Mouse (Mus musculus): ENCODE results near the gene Zpbp2. TPM values are rescaled to one million over a fixed set of nuclear protein-coding genes. Genes with fewer than 3 reads are reported as not detected.

Zpbp2 gene
- total RNA-seq, 2 experiments from 2014 or later = not detected

DNA sequence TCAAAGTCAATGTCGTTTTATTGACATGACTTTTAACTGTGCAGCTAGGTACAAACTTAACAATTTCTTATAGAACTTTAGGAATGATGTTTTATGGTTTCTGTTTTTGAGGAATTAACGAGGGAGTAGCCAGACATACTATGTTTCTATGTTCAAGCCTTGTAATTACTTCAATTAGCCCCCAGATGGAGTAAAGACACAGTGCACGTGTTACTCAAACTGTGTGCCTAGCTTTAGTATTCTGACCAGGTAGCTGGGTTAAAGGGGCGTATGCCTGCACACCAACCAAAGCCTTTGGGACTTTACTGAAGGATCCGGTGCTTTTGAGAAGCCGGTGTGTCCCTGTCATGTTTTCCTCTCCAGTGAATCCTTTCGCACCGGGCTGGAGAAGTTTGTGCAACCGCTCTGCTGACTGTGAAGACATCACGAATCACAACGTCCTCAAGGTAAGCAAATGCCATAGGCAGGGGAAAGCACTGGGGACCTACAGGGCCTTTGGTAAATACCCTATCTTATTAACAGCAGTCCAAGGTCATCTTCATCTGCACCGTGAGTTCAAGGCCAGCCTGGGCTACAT lies 4.3 kb downstream of the Zpbp2 start:
- no peak for DNase-seq (ENCODE audit: low spot score)

DNA sequence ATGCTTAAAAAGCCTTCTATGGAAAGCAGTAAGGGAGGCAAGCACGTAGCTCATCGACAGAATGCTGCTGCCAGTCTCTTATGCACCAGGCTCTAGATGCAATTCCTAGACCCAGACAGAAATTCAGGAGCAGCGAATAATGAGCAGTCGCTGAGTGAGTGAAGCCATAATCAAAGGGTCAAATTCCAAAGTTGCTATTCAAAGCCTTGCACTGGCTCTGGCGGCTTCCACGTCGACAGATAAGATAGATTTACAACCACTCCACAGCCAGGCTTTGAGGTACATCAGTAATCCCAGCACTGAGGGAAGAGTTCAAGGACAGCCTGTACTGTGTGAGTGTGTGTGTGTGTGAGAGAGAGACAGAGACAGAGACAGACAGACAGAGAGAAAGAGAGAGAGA lies 10.0 kb downstream of the Zpbp2 start:
- no peak for DNase-seq (ENCODE audit: low spot score)

DNA sequence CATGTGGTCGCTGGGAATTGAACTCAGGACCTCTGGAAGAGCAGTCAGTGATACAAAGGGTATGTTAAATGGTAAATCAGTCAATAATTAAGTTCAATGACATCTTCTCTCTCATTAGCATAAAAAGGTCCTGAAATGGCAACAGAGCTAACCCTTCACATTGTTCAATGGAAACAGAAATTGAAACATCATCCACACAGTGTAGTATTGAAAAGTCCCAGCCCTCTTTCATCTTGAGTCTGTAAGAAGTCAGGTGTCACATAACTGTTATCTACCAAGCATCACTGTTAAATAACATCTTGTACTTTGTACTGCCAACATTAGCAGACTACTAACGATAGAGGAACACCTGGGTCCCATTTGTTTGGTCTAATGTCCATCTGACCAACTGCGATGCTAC lies 12.1 kb downstream of the Zpbp2 start:
- no peak for DNase-seq (ENCODE audit: low spot score)

DNA sequence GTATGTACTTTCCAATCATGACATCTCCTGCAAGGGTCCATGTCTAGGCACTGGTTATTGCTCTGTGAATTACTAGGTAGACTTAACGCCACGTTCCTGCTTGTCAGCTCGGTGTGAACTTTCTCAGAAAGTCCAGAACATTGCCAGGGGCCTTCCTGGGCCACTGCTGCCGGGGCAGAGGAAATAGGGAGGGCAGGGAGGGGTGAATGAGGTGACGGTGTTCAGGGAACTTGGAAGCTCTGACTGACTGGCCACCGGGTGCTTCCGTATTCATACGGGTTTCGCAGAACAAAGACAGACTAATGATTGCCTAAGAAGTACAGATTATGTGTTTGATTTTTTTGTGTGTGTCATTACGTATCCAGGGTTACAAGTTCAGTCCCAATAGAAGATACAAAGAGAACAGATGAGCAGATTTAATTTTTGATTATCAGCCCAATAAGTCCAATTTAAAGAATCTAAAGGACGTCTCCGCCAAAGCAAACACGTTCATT lies 13.1 kb downstream of the Zpbp2 start:
- no peak for DNase-seq (ENCODE audit: low spot score)

DNA sequence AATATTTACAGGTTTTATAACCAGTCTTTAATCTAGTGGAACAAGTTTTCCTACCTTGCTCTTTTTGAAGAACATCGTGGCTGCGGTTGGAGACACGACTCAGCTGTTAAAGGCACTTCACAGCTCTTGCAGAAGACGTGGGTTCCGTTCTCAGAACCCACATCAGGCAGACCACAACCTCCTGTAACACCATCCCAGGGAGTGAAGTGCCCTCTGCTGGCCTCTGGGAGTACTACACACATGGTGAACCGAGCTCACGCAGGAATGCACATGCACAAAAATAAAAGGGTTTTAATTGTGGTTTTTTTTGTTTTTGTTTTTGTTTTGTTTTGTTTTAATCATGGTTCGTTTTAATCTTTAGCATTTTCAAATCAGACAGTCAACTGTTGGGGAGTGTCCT lies 17.4 kb downstream of the Zpbp2 start:
- DNase-seq (ENCODE audit: low spot score) = no peak

DNA sequence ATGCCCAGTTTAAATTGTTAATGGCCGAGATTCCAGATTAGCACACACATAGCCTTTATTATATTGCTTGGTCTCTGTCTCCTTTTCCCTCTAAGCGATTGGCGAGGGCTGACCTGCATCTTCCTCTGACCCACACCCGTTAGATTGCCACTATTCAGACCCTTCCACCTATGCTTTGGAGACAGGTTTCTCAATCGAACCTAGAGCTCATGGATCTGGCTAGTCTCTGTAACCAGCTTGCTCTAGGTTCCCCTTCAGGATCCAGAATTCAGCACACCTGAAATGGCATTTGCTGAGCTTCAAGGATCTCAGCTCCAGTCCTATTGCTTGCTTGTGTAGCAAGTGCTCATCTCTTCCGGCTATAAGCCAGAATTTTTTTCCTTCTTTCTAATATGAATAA lies 18.6 kb downstream of the Zpbp2 start:
- no peak for DNase-seq (ENCODE audit: low spot score)

DNA sequence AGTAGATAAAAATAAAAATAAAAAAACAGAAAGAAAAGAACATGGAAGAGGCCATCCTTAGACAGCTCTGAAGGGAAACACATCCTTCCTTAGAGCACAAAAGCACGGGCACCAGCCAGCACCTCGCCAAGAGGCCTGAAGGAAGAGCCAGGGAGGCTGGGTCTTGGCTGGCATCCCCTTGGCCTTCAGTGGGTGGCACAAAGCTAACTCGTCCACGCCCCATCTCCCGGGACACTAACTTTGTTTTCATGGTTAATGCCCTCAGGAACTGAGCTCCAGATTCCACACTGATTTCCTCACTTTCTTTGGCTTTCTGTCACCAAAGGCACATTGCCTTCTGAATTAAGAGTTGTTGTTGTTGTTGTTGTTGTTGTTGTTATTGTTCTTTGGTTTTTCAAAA lies 26.9 kb downstream of the Zpbp2 start:
- peak; percentile 16 for DNase-seq (ENCODE audit: low spot score)

DNA sequence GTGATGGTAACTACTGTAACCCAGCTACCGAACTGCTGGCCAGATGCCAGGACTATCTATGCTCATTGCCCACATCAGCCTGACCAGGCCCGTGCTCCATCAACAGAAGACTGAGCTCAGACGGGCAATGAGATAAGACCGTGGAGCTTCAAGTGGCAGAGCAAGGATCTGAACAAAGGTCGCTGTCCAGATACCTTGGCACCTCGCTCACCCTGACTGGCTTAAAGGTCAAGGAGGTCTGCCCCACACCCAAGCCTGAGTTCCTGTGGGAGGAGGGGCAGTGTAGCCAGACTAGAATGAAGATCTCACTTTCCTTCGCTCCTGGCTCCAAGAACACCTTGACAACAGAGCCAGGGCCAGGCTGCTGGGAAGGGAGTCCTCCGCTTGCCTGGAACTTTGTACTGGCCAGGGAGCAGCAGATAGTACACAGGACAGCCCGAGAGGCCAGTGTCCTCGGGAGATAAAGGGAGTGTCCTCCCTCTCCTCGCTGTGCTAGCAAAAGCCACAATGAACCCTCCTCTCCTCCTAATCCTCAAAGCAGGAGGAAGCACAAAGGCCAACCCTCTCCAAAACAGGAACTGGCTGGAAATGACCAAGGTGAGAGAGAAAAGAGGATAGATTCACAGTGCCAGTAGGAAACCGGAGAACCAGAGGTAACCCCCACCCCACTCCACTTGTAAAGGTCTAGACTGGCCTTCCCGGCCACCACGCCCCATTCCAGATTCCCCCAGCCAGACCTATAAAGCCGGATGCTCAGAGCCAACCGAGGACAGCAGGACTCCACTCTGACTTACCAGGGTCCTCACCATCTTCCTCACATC lies 29.6 kb downstream of the Zpbp2 start:
- no peak for DNase-seq (ENCODE audit: low spot score)

DNA sequence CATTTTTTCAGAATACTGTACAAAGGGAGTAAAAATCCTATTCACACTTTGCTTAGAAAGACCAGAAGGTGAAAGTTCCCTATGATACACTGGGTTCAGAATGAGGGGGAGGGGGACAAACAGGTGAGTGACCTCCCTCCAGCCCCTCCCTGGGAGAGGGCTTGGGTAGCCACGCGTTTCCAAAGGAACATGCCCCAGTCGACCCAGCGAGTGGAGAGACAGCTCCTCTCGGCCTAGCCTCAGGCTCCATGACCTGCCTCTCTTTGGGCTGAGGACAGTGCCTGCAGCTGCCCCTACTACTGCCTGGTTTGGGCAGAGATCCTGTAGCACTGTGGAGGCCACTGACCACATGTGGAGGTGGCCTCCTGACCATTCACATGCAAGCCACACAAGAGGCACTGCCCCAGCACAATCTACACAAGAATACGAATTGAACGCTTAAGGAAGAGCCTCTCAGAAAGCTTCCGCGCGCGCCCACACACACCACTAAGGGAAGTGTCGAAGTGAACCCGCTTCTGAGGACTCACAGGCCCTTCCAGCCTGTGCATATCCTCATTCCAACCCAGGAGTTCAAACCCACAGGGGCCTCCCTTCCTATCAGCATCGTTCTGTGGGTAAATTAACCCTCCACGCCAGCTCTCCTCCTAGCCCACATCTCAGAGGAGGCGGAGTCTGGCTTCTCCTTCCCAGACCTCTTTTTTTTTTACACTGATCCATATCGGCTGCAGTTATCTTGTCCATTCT lies 30.6 kb downstream of the Zpbp2 start:
- DNase-seq (ENCODE audit: low spot score) = no peak

DNA sequence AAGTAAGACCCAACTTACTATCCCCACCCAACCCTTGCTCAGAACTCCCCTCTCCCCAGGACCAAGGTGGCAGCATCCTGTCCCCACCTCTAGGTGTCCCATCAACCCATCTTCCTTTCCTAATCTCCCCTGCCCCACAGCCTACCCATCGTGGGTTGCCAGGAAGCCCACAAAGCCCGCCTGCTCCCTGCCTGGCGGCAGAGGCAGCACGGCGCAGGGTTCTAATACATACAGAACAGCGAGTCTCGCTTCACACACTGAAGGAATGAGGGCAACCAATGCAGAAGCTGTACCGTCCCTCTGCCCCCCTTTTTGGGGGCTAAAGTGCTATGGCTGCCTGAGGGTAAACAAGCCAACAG lies 31.1 kb downstream of the Zpbp2 start:
- DNase-seq (ENCODE audit: low spot score) = no peak

DNA sequence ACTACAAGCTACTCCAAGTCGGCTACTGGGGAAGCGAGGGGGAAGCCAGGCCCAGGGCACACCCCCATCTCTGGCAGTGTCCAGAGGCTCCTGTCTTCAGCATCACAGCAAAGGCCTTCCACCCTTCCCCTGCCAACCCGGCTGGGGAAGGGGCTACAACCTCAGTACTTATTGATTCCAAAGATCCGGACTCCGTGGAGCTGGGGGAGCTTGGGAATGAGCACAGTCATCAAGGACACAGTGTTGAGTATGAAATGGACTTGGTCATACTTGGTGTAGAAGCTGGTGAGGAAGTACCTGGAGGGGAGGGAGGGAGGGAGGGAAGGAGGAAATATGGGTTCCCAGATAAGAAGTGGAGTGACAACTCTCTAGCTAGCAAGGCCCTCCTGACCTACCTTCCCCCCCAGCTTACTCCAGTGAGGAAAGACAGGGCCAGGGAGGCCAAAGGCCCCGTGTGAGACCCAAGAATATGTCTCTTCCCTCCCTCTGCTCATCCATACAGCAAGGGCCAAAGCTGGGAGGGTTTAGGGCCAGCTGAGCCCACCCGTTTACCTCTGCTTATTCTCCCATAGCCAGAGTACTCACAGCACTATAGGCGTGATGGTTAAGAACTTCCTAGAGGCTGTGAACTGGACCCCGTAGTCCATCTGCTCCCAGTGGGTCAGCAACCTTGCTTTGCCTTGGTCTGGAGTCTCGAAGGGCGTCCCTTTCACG lies 31.8 kb downstream of the Zpbp2 start:
- DNase-seq (ENCODE audit: low spot score) = no peak

DNA sequence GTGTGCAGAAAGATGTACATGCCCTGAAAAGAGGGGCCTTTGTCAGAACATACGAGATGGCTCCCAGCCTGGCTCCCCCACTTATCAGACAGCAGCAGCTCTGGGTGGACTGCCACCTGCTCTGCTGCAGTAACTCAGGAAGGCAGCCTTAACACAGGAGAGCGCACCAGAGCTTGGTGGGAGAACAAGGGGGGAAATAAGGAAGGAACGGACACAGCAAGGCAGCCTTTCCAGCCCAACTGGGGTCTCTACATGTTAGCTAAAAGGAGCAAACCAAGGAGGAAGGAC lies 32.3 kb downstream of the Zpbp2 start:
- DNase-seq (ENCODE audit: low spot score) = no peak

DNA sequence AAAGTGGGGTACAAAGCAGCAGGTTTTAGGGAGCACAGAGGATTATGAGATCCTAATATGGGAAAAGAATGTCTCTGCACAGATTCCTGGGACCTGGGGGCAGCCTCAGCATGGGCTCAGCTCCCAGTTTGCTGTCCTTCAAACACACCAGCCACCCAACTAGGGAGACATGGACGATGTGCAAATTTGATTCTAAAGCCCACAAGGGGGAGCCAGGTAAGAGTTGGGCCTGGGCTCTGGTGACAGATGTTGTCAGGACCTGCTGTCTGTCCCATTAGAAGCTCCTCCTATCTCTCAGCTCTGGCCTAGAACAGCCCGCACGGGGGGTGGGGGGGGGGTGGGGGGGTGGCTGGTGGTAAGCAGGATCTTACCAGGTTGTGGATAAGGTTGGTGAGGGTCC lies 32.7 kb downstream of the Zpbp2 start:
- no peak for DNase-seq (ENCODE audit: low spot score)

DNA sequence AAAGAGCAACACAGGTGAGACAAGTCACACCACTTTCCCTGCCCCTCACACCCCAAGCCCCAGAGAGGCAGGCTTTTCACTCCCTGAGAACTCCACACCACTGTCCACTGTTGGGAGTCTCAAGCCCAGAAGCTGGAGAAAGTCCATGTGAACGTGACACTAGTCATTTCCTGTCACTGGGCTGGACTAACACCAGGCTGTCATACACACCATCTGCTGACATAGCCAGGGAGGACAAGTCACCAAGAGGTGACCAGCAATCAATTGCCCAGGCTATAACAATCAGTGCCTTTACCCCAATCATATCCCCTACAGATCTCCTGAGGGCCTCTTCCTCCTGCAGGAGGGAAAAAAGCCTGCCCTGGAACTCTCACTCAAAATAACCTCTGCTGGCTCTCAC lies 33.2 kb downstream of the Zpbp2 start:
- DNase-seq (ENCODE audit: low spot score) = no peak

DNA sequence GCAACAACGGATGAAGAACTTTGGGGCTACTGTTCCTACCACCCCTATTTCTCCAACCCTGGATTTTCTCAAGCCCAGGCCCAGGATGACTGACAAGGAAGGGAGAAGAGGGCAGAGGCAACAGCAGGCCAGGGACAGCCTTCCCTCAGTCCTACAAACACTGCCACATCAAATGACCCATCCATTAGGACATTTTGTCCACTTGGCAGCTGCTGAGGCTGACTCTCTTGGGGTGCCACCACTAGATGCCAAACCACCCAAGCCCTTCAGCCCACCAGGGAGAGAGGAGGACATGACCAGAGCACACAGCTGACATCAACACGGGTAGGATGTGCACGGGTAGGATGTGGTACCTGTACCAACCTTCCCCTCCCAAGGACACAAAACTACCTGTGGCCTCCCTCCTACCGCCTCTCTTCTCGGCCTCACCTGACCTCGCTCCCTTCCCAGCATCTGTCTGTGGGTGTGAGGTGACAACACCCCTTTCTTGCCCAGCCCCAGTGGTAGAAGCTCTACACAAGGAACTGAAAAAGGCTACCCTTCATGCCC lies 33.8 kb downstream of the Zpbp2 start:
- no peak for DNase-seq (ENCODE audit: low spot score)

DNA sequence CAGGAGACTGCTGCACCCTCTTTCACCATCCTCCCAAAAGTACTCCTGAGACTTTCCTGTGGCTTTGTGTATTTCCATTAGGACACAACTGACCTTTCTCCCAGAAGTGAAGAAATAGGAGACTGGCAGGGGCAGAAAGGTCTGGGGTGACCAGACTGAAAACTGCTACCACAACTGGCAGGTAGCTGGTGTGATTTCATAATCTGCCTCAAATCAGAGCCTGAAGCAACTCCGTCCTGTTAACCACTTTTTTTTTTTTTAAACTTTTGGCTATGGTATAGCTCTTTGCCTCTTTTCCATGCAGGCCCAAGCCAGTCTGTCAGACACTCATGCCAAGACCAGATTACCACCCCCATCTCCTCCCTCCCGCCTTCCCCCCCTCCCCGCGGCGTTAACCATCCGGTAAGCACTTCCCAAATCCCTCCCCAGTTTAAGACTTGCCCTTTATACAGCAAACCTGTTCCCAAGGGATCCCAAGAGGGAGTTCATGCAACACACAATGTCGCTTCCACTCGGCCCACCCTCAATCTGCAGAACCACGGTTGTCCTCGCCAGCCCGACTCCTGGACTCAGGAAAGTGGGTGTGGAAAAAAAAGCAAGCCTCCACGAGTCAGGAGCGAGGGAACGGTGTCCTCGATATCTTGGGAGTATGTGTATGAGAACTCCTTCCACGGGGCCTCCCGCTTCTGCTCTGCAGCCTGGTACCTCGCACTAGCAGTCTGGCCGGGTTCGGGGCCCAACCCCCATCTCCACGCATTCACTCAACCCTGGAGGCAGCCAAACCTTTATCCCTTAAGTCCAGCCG lies 35.4 kb downstream of the Zpbp2 start:
- no peak for DNase-seq (ENCODE audit: low spot score)

DNA sequence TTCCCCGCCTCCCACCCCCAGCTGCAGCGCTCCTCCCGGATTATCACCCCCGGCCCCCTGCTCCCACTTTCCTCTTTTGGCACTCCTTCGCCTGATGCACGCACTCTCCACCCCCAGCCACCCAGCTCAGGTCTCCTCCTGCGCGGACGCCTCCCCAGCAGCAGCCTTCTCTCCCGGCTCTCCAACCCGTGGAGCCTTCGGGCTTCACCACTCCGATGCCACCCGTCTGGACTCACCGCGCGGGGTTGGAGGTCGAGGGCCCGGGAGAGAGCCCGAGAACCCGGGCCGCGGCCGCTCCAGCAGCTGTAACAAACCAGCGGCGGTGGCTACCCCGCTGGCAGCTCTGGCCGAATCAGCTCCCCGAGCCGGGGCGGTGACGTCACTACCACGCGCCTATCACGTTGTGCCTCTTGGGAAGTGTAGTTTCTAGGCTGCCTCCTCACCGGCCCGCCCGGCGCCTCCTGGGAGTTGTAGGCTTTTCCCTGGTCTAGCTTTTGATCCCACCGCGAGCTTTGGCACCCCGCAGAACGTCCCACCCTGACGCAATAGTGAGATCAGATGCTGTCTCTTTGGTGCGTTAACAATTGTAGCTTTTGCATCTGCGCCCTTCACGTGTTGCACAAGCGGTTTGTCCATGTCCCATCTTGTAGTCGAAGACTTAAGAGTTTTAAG lies 36.1 kb downstream of the Zpbp2 start, which contains the start of gene Ormdl3:
Gene Ormdl3, minus strand, starts transcription at position 477 of the 672 bp plus-strand sequence.
- peak; percentile 99 for DNase-seq (ENCODE audit: low spot score)

DNA sequence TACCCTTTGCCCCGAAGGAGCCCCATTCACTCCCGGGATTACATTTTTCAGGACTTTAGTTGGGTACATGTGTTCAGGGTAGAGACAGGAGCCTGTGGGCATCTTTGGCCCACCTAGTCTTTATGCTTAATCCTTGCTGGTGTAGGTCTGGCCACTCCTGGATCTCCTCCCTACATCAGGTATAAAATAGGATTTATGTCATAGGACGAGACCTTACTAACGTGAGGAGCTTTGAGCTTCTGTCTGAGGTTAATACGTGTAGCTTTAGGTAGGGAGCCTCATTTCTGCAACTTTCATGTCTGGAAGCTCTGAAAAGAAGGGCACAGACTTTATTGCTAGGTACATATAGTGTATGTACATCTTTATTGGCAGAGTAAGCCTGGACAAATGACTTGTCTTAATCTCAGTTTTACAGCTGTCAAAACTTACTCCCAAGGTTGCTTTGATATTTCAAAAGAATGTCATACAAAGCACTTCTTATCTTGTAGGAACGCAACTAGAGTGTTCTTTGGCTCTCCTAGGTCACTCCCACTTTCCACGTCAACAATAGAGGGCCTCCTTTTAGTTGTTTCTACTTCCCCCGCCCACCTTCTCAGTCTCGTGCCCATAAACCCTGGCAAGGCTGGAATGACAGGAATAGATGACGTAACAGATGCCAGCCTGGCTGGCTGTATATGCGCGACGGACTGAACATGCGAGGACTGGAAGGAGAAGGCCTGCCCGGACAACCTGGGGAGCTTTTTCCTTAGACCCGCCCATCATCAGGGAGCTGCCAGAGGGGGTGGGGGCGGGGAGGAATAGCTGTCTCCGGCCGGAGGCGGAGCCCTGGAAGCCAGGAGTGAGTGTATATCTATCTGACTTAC lies 37.0 kb downstream of the Zpbp2 start:
- peak; percentile 60 for DNase-seq (ENCODE audit: low spot score)

DNA sequence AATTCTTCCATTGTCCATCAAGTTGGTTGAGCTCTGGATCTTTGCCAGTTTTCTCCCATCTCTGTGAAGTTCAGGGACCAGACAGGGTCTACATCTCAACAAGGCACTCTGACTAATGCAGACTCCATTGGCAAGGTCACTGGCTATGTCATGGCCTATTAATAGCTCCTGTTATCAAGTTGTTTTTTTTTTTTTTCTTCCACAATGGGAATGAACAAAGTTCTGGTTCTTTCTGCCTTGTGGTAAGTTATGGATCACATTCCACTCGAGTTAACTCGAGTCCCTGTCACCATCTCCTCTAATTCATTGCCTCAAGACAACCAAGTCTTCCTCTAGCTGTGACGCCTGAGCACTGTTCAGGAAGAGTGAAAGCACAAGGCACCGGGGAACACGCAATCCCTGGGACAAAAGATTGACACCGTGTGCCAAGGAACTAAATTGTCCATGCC lies 38.0 kb downstream of the Zpbp2 start:
- peak; percentile 15 for DNase-seq (ENCODE audit: low spot score)
